Mouse (Mus musculus) G1E-ER4 (cell line): ENCODE data around the gene Mfsd12. TPM values are rescaled to one million over a fixed set of nuclear protein-coding genes. Genes with fewer than 3 reads are reported as not detected.

Experiments
- GATA1 ChIP-seq: IDR thresholded peaks from one replicate; pipeline ENCODE4 v1.8.0; 2012; ENCODE audit warnings: low read length, inconsistent platforms
- polyA plus RNA-seq: library from polyadenylated mRNA; stranded (reverse); fragments of >175 nt; gene quantifications from 2 replicates; pipeline ENCODE4 v1.2.3, GENCODE M21; 2012

Mfsd12 gene
- polyA plus RNA-seq, 1 experiment: 39.2 TPM

GRCm38 (mm10) chr10:81323791-81324530 is 33.3 kb upstream of the Mfsd12 start:
- TF ChIP-seq GATA1: no peak

- TF ChIP-seq GATA1: no peak
Measured at GRCm38 (mm10) chr10:81325176-81325575, 32.1 kb upstream of the Mfsd12 start.

GRCm38 (mm10) chr10:81325781-81326180 is 31.5 kb upstream of the Mfsd12 start:
- no peak for TF ChIP-seq GATA1

GRCm38 (mm10) chr10:81326858-81327257 is 30.4 kb upstream of the Mfsd12 start:
- TF ChIP-seq GATA1: no peak

- TF ChIP-seq GATA1: no peak
Measured at GRCm38 (mm10) chr10:81327959-81328358, 29.3 kb upstream of the Mfsd12 start.

GRCm38 (mm10) chr10:81328386-81328785 is 28.9 kb upstream of the Mfsd12 start, which contains the start of gene Tbxa2r:
Tbxa2r (plus strand) TSS chr10:81328731.
- TF ChIP-seq GATA1: no peak

GRCm38 (mm10) chr10:81329194-81329975 is 27.9 kb upstream of the Mfsd12 start:
- no peak for TF ChIP-seq GATA1

GRCm38 (mm10) chr10:81330007-81330406 is 27.3 kb upstream of the Mfsd12 start:
- TF ChIP-seq GATA1: no peak

GRCm38 (mm10) chr10:81332277-81332676 is 25.0 kb upstream of the Mfsd12 start:
- TF ChIP-seq GATA1: no peak

- no peak for TF ChIP-seq GATA1
Measured at GRCm38 (mm10) chr10:81334324-81334723, 23.0 kb upstream of the Mfsd12 start.

- no peak for TF ChIP-seq GATA1
Measured at GRCm38 (mm10) chr10:81335393-81336340, 21.6 kb upstream of the Mfsd12 start.

GRCm38 (mm10) chr10:81336558-81336957 is 20.7 kb upstream of the Mfsd12 start:
- TF ChIP-seq GATA1: no peak

GRCm38 (mm10) chr10:81340551-81341332 is 16.5 kb upstream of the Mfsd12 start:
- no peak for TF ChIP-seq GATA1

- TF ChIP-seq GATA1: no peak
Measured at GRCm38 (mm10) chr10:81341333-81341949, 15.8 kb upstream of the Mfsd12 start.
